Mouse (Mus musculus) stomach, embryonic 15.5 days (tissue): ENCODE data around the gene Fam83c. TPM values are rescaled to one million over a fixed set of nuclear protein-coding genes. Genes with fewer than 3 reads are reported as not detected.

ENCODE experiments used
- ATAC-seq: fragments of 200-750 bp; cut with Nextera tagmentation; 2 replicates; pipeline ENCODE4 v1.8.0; 2017; ENCODE audit warnings: low read depth, moderate number of reproducible peaks, moderate TSS enrichment; ENCODE audit not compliant: insufficient read depth, low FRiP score
- H3K27ac ChIP-seq: fragments of 300-500 bp; sonication (generic); 2 replicates; pipeline ENCODE4 v1.5.1; 2015; ENCODE audit warnings: mild to moderate bottlenecking, inconsistent platforms
- H3K27me3 ChIP-seq: fragments of 300-500 bp; sonication (generic); replicated peaks from 2 replicates; pipeline ENCODE4 v1.6.1; 2015; ENCODE audit warnings: inconsistent platforms
- H3K36me3 ChIP-seq: fragments of 300-500 bp; sonication (generic); 2 replicates; pipeline ENCODE4 v1.6.1; 2015; ENCODE audit warnings: inconsistent platforms
- H3K4me1 ChIP-seq: fragments of 300-500 bp; sonication (generic); 2 replicates; pipeline ENCODE4 v1.6.1; 2015; ENCODE audit warnings: inconsistent platforms
- H3K4me2 ChIP-seq: fragments of 300-500 bp; sonication (generic); 2 replicates; pipeline ENCODE4 v1.6.1; 2015; ENCODE audit warnings: mild to moderate bottlenecking, inconsistent platforms
- H3K4me3 ChIP-seq: fragments of 300-500 bp; sonication (generic); replicated peaks from 2 replicates; pipeline ENCODE4 v1.5.1; 2015; ENCODE audit warnings: inconsistent platforms
- H3K9ac ChIP-seq: fragments of 300-500 bp; sonication (generic); 2 replicates; pipeline ENCODE4 v1.6.1; 2015; ENCODE audit warnings: inconsistent platforms
- H3K9me3 ChIP-seq: fragments of 300-500 bp; sonication (generic); 2 replicates; pipeline ENCODE4 v1.6.1; 2016; ENCODE audit warnings: inconsistent platforms
- WGBS: fragments of 180-500 bp; shearing (Covaris S2); methylation state at CpG from one replicate; pipeline ENCODE4 v1.1.7; 2015; 5-methylcytosine and 5-hydroxymethylcytosine counted together
- polyA plus RNA-seq: library from polyadenylated mRNA; unstranded; fragments of >200 nt; fragmentation: Nextera tagmentation; extraction: Ambion mirVana; gene quantifications from 2 replicates; pipeline ENCODE4 v1.2.1, GENCODE M21; 2015

Fam83c gene
- polyA plus RNA-seq, 1 experiment from 2014 or later: 2.8 TPM

- Histone ChIP-seq H3K4me3 (no peak overlapping the region), H3K36me3 (no peaks in the 10 kb centered on the region), H3K27ac (no peak overlapping the region), H3K4me2 (no peak overlapping the region), H3K27me3 (0 out of 2 replicates have a peak, but pooled peaks cover 6% of the 10 kb centered on the region), H3K9me3 (no peaks in the 10 kb centered on the region), H3K9ac (no peak overlapping the region), H3K4me1 (no peaks in the 10 kb centered on the region)
- no peak for ATAC-seq
- WGBS: 65% methylated on average over 5 of the region's 5 CpGs
Observed at GRCm38 (mm10) chr2:155786905-155787304, 47.7 kb downstream of the Fam83c start.

GRCm38 (mm10) chr2:155784534-155784933, 50.1 kb downstream of the Fam83c start:
- Histone ChIP-seq H3K9ac (no peak overlapping the region), H3K4me1 (no peaks in the 10 kb centered on the region), H3K36me3 (no peaks in the 10 kb centered on the region), H3K27ac (no peak overlapping the region), H3K27me3 (0 out of 2 replicates have a peak, but pooled peaks cover 6% of the 10 kb centered on the region), H3K4me3 (no peak overlapping the region), H3K4me2 (no peak overlapping the region), H3K9me3 (no peaks in the 10 kb centered on the region)
- ATAC-seq: no peak
- WGBS: 83% methylated on average over 6 of the region's 6 CpGs

GRCm38 (mm10) chr2:155779506-155779905, 55.1 kb downstream of the Fam83c start:
- no peak for ATAC-seq
- Histone ChIP-seq H3K4me3 (no peak overlapping the region), H3K27ac (no peak overlapping the region), H3K9ac (no peak overlapping the region), H3K9me3 (no peaks in the 10 kb centered on the region), H3K36me3 (no peaks in the 10 kb centered on the region), H3K4me2 (no peak overlapping the region), H3K4me1 (peaks cover 9% of the 10 kb centered on the region; the same call in 1 of the 2 replicates), H3K27me3 (peaks cover 22% of the 10 kb centered on the region)
- 81% methylated on average over 3 of the region's 3 CpGs for WGBS

GRCm38 (mm10) chr2:155779066-155779465, 55.6 kb downstream of the Fam83c start:
- H3K4me3 ChIP-seq: no peak overlapping the region
- H3K27me3 ChIP-seq: peaks cover 26% of the 10 kb centered on the region
- no peaks in the 10 kb centered on the region for H3K36me3 ChIP-seq
- no peak for ATAC-seq
- WGBS: 32% methylated on average over 6 of the region's 7 CpGs
- no peaks in the 10 kb centered on the region for H3K9me3 ChIP-seq
- no peak overlapping the region for H3K9ac ChIP-seq
- no peak overlapping the region for H3K27ac ChIP-seq
- H3K4me2 ChIP-seq: no peak overlapping the region
- H3K4me1 ChIP-seq: peaks cover 9% of the 10 kb centered on the region; the same call in 1 of the 2 replicates

GRCm38 (mm10) chr2:155778004-155778403, 56.6 kb downstream of the Fam83c start:
- H3K27ac ChIP-seq: no peak overlapping the region
- H3K4me2 ChIP-seq: no peak overlapping the region
- no peak for ATAC-seq
- H3K4me1 ChIP-seq: peaks cover 9% of the 10 kb centered on the region; the same call in 1 of the 2 replicates
- 69% methylated on average over 6 of the region's 6 CpGs for WGBS
- no peak overlapping the region for H3K9ac ChIP-seq
- no peaks in the 10 kb centered on the region for H3K36me3 ChIP-seq
- H3K4me3 ChIP-seq: no peak overlapping the region
- no peaks in the 10 kb centered on the region for H3K9me3 ChIP-seq
- H3K27me3 ChIP-seq: peaks cover 36% of the 10 kb centered on the region

- peaks cover 36% of the 10 kb centered on the region for H3K27me3 ChIP-seq
- no peak overlapping the region for H3K9ac ChIP-seq
- peaks cover 9% of the 10 kb centered on the region; the same call in 1 of the 2 replicates for H3K4me1 ChIP-seq
- WGBS: 83% methylated on average over 4 of the region's 4 CpGs
- no peak overlapping the region for H3K4me3 ChIP-seq
- ATAC-seq: no peak
- H3K36me3 ChIP-seq: no peaks in the 10 kb centered on the region
- no peak overlapping the region for H3K4me2 ChIP-seq
- no peaks in the 10 kb centered on the region for H3K9me3 ChIP-seq
- H3K27ac ChIP-seq: no peak overlapping the region
Observed at GRCm38 (mm10) chr2:155777688-155777985, 57.0 kb downstream of the Fam83c start.

Other genes starting within 250 kb of the Fam83c start
- 43.4 and 43.9 TPM in 2 replicates for gene Gss, start 242.0 kb downstream of the Fam83c start, polyA plus RNA-seq
- gene Myh7b, start 223.6 kb downstream of the Fam83c start, polyA plus RNA-seq: 0.71 and 0.86 TPM in 2 replicates
- gene Trpc4ap, start 142.5 kb downstream of the Fam83c start, polyA plus RNA-seq: 115 and 126 TPM in 2 replicates
- gene Edem2, start 105.4 kb downstream of the Fam83c start, polyA plus RNA-seq: 103 and 133 TPM in 2 replicates
- gene Gm17581, start 99.0 kb downstream of the Fam83c start, polyA plus RNA-seq: not detected in 2 replicates
- 18.3 and 18.9 TPM in 2 replicates for gene Procr, start 83.7 kb downstream of the Fam83c start, polyA plus RNA-seq
- gene Mmp24, start 59.5 kb downstream of the Fam83c start, polyA plus RNA-seq: 0.22 and 0.32 TPM in 2 replicates
- gene BC029722, start 15.4 kb downstream of the Fam83c start, polyA plus RNA-seq: 20.8 and 23.9 TPM in 2 replicates
- 212 and 227 TPM in 2 replicates for gene Eif6, start 7.9 kb downstream of the Fam83c start, polyA plus RNA-seq
- gene Uqcc1, start 95.5 kb upstream of the Fam83c start, polyA plus RNA-seq: 64.5 and 72.0 TPM in 2 replicates
- not detected in 2 replicates for gene Gm15557, start 105.9 kb upstream of the Fam83c start, polyA plus RNA-seq
- gene Gdf5, start 110.5 kb upstream of the Fam83c start, polyA plus RNA-seq: 0.67 and 0.69 TPM in 2 replicates
- gene Cep250, start 121.6 kb upstream of the Fam83c start, polyA plus RNA-seq: 21.3 and 22.8 TPM in 2 replicates
- gene 6430550D23Rik, start 173.1 kb upstream of the Fam83c start, polyA plus RNA-seq: 1.3 and 1.4 TPM in 2 replicates
- 206 and 222 TPM in 2 replicates for gene Ergic3, start 173.2 kb upstream of the Fam83c start, polyA plus RNA-seq
- gene Fer1l4, start 218.1 kb upstream of the Fam83c start, polyA plus RNA-seq: 1.3 and 1.6 TPM in 2 replicates
- gene Spag4, start 230.3 kb upstream of the Fam83c start, polyA plus RNA-seq: 2.5 and 3.3 TPM in 2 replicates